Mouse (Mus musculus) gastrocnemius, postnatal 14 days (tissue): ENCODE results near the gene Tk1. TPM values are rescaled to one million over a fixed set of nuclear protein-coding genes. Genes with fewer than 3 reads are reported as not detected.
"Not testable (repeated sequence)": the region's sequence is repeated elsewhere in the genome, so short reads cannot be mapped to it uniquely, and the experiment has no call there.

Experiments used
- DNase-seq: peaks from one replicate; pipeline ENCODE4 v3.0.0; 2021; ENCODE audit warnings: mixed read lengths
- intact Hi-C: fragments of 180-260 bp; cut with DNase I; formaldehyde crosslinking; loops from one replicate; pipeline ENCODE4 v1.15.1; 2025; ENCODE audit warnings: low total_unique reads
- total RNA-seq, 2 experiments: library from RNA; stranded (reverse); gene quantifications; 2 replicates each; pipeline ENCODE4 v1.2.3; 2021

Gene Tk1
- total RNA-seq, 2 experiments from 2014 or later = 5.4 to 5.8 TPM

GRCm38 (mm10) chr11:117800038-117800437 is 25.9 kb downstream of the Tk1 start:
- DNase-seq = no peak
- intact Hi-C loops = no loop called here

- no peak for DNase-seq
- intact Hi-C loops = no loop called here
Measured at GRCm38 (mm10) chr11:117799174-117799573, 26.7 kb downstream of the Tk1 start.

- no peak for DNase-seq
- intact Hi-C loops = no loop called here
Measured at GRCm38 (mm10) chr11:117798160-117798541, 27.7 kb downstream of the Tk1 start.

- intact Hi-C loops = no loop called here
- no peak for DNase-seq
Measured at GRCm38 (mm10) chr11:117797511-117798159, 28.3 kb downstream of the Tk1 start, which contains the start of gene 6030468B19Rik. 6030468B19Rik (plus strand) TSS chr11:117797660.

- no peak for DNase-seq
- intact Hi-C loops = no loop called here
Measured at GRCm38 (mm10) chr11:117796954-117797353, 28.9 kb downstream of the Tk1 start.

GRCm38 (mm10) chr11:117794035-117794551 is 31.8 kb downstream of the Tk1 start:
- intact Hi-C loops = no loop called here
- no peak for DNase-seq

- intact Hi-C loops = no loop called here
- DNase-seq = no peak
Measured at GRCm38 (mm10) chr11:117792281-117792888, 33.5 kb downstream of the Tk1 start.

DNA sequence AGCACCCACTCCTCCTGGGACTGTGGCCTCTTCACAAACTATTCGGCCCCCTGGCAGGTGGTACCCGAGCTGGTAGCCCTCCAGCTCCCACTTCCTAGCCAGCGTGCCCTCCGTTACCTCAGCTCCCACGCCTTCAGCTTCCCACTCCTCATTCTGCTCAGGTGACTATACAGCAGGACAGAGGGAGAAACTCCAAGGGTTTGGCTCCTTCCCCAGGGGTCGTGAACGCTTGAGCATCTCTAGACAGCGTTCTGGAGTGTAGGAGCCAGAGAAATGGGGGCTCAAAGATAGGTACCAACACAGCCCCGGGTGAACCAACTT is 34.5 kb downstream of the Tk1 start:
- intact Hi-C loops = loop anchor here (2.0 kb wide), 1 partner anchor 33 kb away; the partner anchor contains the start of gene Afmid

DNA sequence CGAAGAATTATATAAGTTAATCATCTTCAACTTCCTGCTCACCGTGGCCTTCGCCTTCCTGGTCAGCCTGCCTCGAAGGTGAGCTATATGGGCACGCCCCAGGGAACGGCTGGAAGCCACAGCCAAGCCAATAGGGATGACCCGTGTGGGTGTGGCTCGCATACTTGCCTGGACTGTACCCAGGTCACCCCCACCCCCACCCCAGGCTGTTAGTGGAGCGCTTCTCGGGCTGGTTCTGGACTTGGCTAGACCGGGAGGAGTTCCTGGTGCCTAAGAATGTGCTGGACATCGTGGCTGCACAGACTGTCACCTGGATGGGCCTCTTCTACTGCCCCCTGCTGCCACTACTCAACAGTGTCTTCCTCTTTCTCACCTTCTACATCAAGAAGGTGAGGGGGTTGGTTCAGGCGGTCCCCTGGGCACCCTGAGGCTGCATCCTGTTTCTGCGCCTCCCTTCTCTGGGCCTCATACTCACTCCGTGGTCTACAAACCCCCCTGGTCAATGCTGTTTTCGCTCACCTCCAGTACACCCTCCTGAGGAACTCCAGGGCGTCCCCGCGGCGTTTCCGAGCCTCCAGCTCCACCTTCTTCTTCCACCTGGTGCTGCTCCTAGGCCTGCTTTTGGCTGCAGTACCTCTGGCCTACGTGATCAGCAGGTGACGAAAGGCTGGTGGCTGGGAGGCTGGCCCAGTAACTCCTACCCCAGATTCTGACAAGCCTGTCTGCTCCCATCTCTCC is 35.0 kb downstream of the Tk1 start:
- intact Hi-C loops = loop anchor here (2.0 kb wide), 1 partner anchor 34 kb away; the partner anchor contains the start of gene Afmid
- DNase-seq = no peak

More for the DNA sequence above, 34.5 kb downstream of the Tk1 start:
- no peak for DNase-seq

DNA sequence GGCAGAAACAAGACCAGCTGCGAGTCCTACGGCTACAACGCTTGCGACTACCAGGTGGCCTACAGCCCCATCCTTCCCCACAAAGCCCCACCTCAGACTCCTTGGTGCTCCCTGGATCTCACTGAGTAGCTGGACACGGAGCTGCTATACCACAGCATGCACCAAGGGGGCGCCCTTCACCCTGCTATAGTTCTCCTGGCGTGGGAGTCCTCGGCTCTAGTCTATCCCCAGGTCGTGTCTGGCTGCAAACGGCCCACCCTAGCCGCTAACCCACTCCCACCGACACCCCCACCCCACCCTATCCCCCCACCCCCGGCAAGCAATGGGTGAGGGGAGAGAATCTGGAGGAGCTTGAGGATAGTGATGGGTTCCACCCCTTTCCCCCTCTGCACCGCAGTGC is 35.6 kb downstream of the Tk1 start:
- intact Hi-C loops = loop anchor here (2.0 kb wide), 1 partner anchor 35 kb away; the partner anchor contains the start of gene Afmid
- peak; percentile 76 for DNase-seq

- intact Hi-C loops = loop anchor here (5.0 kb wide), 1 partner anchor 76 kb away; no protein-coding TSS in a partner anchor
- DNase-seq = not testable (repeated sequence)
Measured at GRCm38 (mm10) chr11:117788481-117788880, 37.4 kb downstream of the Tk1 start.

- DNase-seq = peak; percentile 52
- intact Hi-C loops = loop anchor here (5.0 kb wide), 1 partner anchor 74 kb away; no protein-coding TSS in a partner anchor
Measured at GRCm38 (mm10) chr11:117786294-117786693, 39.6 kb downstream of the Tk1 start.

- intact Hi-C loops = no loop called here
- no peak for DNase-seq
Measured at GRCm38 (mm10) chr11:117783683-117784309, 42.1 kb downstream of the Tk1 start.

- peak; percentile 61 for DNase-seq
- intact Hi-C loops = no loop called here
Measured at GRCm38 (mm10) chr11:117783089-117783488, 42.8 kb downstream of the Tk1 start.

DNA sequence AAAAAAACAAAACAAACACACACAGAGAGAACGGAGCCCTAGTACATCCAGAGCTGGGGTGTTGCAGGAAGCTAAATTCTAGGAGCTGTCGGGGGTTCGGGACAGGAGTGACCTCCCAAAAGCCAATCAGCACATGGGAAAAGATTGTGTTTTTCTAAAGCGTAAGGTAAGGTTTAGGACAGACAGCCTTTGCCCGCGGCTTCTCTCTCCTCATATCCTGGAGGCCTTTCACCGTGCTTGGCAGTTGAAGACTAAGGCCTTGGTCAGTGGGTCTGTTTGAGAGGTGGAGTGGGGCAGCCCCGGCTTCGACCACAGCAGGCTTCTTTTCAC is 43.2 kb downstream of the Tk1 start:
- no peak for DNase-seq
- intact Hi-C loops = no loop called here

DNA sequence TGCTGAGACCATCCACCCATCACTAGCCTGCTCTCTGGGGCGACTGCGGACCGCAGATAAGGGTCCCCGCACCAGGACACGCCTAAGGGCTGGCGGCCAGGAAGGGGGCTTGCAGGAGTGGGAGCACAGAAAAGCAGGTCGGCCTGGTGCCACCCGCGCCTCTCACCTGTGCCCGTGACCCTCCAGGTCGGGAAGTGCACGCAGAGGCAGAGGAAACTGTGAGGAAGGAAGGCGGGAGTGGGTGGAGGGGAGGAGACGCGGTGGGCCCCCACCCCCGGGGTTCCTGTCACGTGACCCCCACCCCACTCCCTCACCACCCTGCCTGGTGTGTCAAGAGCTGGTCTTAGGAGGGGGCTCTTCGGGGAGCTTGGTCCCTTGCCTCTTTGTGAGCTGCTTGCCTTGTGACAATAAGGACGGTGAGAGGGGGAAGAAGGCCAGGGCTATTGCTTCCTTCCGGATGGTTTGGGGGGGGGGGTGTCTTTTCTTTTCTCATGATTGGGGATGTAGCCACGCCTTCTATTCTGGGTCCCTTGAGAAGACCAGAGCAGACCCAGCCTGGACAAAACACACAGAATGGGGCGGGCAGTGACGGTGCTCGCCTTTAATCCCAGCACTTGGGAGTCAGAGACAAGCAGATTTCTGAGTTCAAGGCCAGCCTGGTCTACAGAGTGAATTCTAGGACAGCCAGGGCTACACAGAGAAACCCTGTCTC is 43.7 kb downstream of the Tk1 start, which contains the start of the genes Tmc8 and Tmc6:
Tmc8 (plus strand) TSS at position 84 of the 712 bp plus-strand sequence.
Tmc6 (minus strand) TSS at position 206 of the 712 bp plus-strand sequence.
- intact Hi-C loops = no loop called here
- no peak for DNase-seq

DNA sequence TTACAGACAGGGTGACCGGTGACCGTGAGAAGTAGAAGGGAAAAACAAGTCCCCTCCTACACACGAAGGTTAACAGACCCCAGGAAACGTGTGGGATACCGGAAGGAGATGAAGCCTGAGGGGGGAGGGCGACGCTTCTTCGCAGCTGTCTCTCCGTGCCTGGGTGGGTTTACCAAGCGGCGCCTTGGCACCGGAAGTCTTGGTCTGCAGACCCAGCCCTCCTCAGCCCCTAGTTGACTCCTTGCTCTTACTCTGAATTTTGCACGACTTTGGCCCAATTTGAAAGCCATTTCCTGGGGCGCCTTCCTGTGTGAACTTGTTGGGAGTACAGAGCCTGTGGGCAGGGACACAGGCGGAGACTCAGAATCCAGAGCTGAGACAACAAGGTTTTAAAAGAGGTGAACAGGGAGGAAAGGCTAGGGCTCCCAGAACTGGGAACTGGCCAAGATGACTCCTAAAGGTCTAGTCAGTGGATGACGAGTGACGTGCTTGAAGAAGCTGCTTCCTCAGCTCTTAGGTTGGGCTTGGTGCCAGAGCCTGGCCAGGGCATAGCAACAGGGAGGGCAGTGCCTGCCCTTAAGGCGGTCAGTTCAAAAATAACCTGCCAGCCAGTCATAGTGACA is 44.6 kb downstream of the Tk1 start:
- peak; percentile 71 for DNase-seq
- intact Hi-C loops = no loop called here

GRCm38 (mm10) chr11:117780582-117781111 is 45.2 kb downstream of the Tk1 start:
- intact Hi-C loops = no loop called here
- DNase-seq = peak; percentile 84

DNA sequence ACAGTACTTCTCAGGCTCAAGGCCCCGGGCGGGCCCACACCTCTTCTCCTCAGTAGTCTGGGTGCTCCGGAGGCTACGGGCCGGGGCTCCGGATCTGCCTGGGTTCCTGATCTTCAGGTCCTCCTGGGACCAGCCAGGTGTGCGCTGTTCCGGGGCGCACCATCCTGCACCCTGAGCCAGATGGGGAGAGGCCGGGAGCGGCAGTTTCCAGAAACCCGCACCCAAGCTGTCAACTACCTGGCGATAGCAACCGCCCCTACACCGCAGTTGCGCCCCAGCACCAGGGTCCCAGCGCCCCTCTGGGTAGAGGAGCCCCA is 45.7 kb downstream of the Tk1 start:
- DNase-seq = no peak
- intact Hi-C loops = no loop called here
